ENCODE assay signal across 26 mouse cellular contexts in genomic region chr13:104549016-104549415, GRCm38 (mm10).
DNase-seq lines count a peak whose midpoint lies in the region; ATAC-seq and TF ChIP-seq lines count a peak whose summit lies in the region.
"Had no signal": no experiment of that assay in that cellular context is flagged by ENCODE, and none has a peak within 500 bp of the region (broad histone marks: within the 10 kb centered on the region; RNA-seq: fewer than 3 reads in every experiment).

No protein-coding gene starts in this region.

- 62% methylated on average over 9 of the region's 9 CpGs for WGBS in liver, adult 2 months
- 73% methylated on average over 9 of the region's 9 CpGs for WGBS in liver, embryonic 11.5 days
- WGBS in intestine, embryonic 15.5 days, result 63% methylated on average over 9 of the region's 9 CpGs

- peak; percentile 19 for DNase-seq in liver, adult 2 months (ENCODE audit: extremely low read depth, low read depth, low spot score)
- no peak for DNase-seq in liver, embryonic 11.5 days (ENCODE audit: low spot score)
- DNase-seq in ES-E14 (ENCODE audit: low read depth, low spot score), result peak; percentile 47
- no peak for DNase-seq in urinary bladder, postnatal 4 days (ENCODE audit: low spot score in 2 of 2)
- DNase-seq in layer of hippocampus, postnatal 10 days (ENCODE audit: low spot score in 2 of 2), result no peak
- DNase-seq: adrenal gland, adult 2 months; adrenal gland, postnatal 25 days; B cell, adult 2 months; cerebellum, adult 11-12 months; cerebellum, adult 8-10 months; cerebellum, postnatal 14 days; gastrocnemius, postnatal 10 days; gastrocnemius, postnatal 36 days; heart, postnatal 10 days; heart, postnatal 36 days had no signal

- no peak overlapping the region for H3K4me2 ChIP-seq in liver, embryonic 11.5 days
- no peak overlapping the region for H3K4me2 ChIP-seq in intestine, embryonic 15.5 days (replicated peaks)
- H3K4me2 ChIP-seq: forebrain, embryonic 13.5 days; heart, embryonic 12.5 days; heart, embryonic 15.5 days; hindbrain, embryonic 13.5 days had no signal

- H3K36me3 ChIP-seq in liver, adult 2 months (ENCODE audit: control insufficient read depth, insufficient read depth, low read length), result no peaks in the 10 kb centered on the region
- no peaks in the 10 kb centered on the region for H3K36me3 ChIP-seq in liver, embryonic 11.5 days (ENCODE audit: control insufficient read depth, insufficient read depth, low read length)
- no peaks in the 10 kb centered on the region for H3K36me3 ChIP-seq in ES-E14 (ENCODE audit: control insufficient read depth, insufficient read depth, low read length, poor library complexity, severe bottlenecking)
- no peaks in the 10 kb centered on the region for H3K36me3 ChIP-seq in intestine, embryonic 15.5 days
- H3K36me3 ChIP-seq: forebrain, embryonic 10.5 days; heart, embryonic 12.5 days; heart, embryonic 15.5 days; hindbrain, embryonic 10.5 days; hindbrain, embryonic 13.5 days had no signal

- no peak overlapping the region for H3K27ac ChIP-seq in liver, adult 2 months (replicated peaks; ENCODE audit: insufficient read depth, low read depth, low read length)
- no peak overlapping the region for H3K27ac ChIP-seq in liver, embryonic 11.5 days (ENCODE audit: low read depth, low read length)
- no peak overlapping the region for H3K27ac ChIP-seq in ES-E14 (ENCODE audit: insufficient read depth, low read depth, low read length, poor library complexity, severe bottlenecking)
- no peak overlapping the region for H3K27ac ChIP-seq in intestine, embryonic 15.5 days
- H3K27ac ChIP-seq: forebrain, embryonic 10.5 days; forebrain, embryonic 13.5 days; heart, embryonic 15.5 days; hindbrain, embryonic 10.5 days; hindbrain, embryonic 13.5 days had no signal

- H3K79me2 ChIP-seq in liver, adult 2 months (ENCODE audit: control insufficient read depth, insufficient read depth, low read length), result no peaks in the 10 kb centered on the region

- no peak overlapping the region for H3K4me3 ChIP-seq in liver, adult 2 months (ENCODE audit: insufficient read depth, low read depth, low read length)
- no peak overlapping the region for H3K4me3 ChIP-seq in liver, embryonic 11.5 days (ENCODE audit: low read depth, low read length)
- H3K4me3 ChIP-seq in ES-E14 (ENCODE audit: insufficient read depth in 1 of 2, low read depth in 1 of 2, low read length in 2 of 2, poor library complexity in 1 of 2, severe bottlenecking in 1 of 2), result no peak overlapping the region
- H3K4me3 ChIP-seq in intestine, embryonic 15.5 days (replicated peaks), result no peak overlapping the region
- H3K4me3 ChIP-seq: forebrain, embryonic 10.5 days; forebrain, embryonic 13.5 days; heart, embryonic 12.5 days; heart, embryonic 15.5 days; hindbrain, embryonic 10.5 days; hindbrain, embryonic 13.5 days had no signal

- in situ Hi-C loops in ES-E14 (cut with MboI; ENCODE audit: low sequenced_read_pairs in 2 of 2, unreplicated experiment in 2 of 2), result no loop called here

- no peak for ATAC-seq in liver, embryonic 11.5 days (replicated peaks; ENCODE audit: low FRiP score)
- peak; percentile 69; the same call in 1 of the 2 replicates for ATAC-seq in intestine, embryonic 15.5 days
- no peak for ATAC-seq in megakaryocyte progenitor cell, adult 5-6 weeks (replicated peaks; ENCODE audit: poor library complexity)
- ATAC-seq: forebrain, embryonic 13.5 days; forebrain, embryonic 16.5 days; hindbrain, embryonic 16.5 days had no signal

- TF ChIP-seq CTCF in liver, adult 2 months (IDR thresholded peaks at IDR 0.05; ENCODE audit: low read depth, low read length), result no peak

- no peaks in the 10 kb centered on the region for H3K9me3 ChIP-seq in liver, embryonic 11.5 days (ENCODE audit: control insufficient read depth, low read length)
- no peaks in the 10 kb centered on the region for H3K9me3 ChIP-seq in ES-E14 (ENCODE audit: control insufficient read depth, insufficient read depth, low read depth, low read length)
- H3K9me3 ChIP-seq in intestine, embryonic 15.5 days, result no peaks in the 10 kb centered on the region
- H3K9me3 ChIP-seq: forebrain, embryonic 10.5 days; forebrain, embryonic 13.5 days; heart, embryonic 12.5 days; heart, embryonic 15.5 days; hindbrain, embryonic 10.5 days; hindbrain, embryonic 13.5 days had no signal

- no peak for TF ChIP-seq POLR2A in liver, adult 2 months (IDR thresholded peaks at IDR 0.05; ENCODE audit: extremely low read depth, insufficient read depth, low read length)

- H3K27me3 ChIP-seq in liver, adult 2 months (ENCODE audit: control insufficient read depth, insufficient read depth, low read length), result no peaks in the 10 kb centered on the region
- H3K27me3 ChIP-seq in liver, embryonic 11.5 days (replicated peaks; ENCODE audit: control insufficient read depth, insufficient read depth, low read length), result no peaks in the 10 kb centered on the region
- no peaks in the 10 kb centered on the region for H3K27me3 ChIP-seq in intestine, embryonic 15.5 days (replicated peaks)
- H3K27me3 ChIP-seq: CH12.LX; forebrain, embryonic 13.5 days; heart, embryonic 12.5 days; heart, embryonic 15.5 days; hindbrain, embryonic 13.5 days had no signal

- no peaks in the 10 kb centered on the region for H3K4me1 ChIP-seq in liver, adult 2 months (ENCODE audit: control insufficient read depth, insufficient read depth, low read length)
- no peaks in the 10 kb centered on the region for H3K4me1 ChIP-seq in liver, embryonic 11.5 days (replicated peaks; ENCODE audit: control insufficient read depth, insufficient read depth, low read length)
- peaks cover 0 to 5% of the 10 kb centered on the region in 2 experiments; a peak in 1 of 4 replicates for H3K4me1 ChIP-seq in ES-E14 (ENCODE audit: control insufficient read depth in 2 of 2, insufficient read depth in 2 of 2, low read length in 2 of 2, poor library complexity in 1 of 2)
- H3K4me1 ChIP-seq in intestine, embryonic 15.5 days (replicated peaks), result 0 out of 2 replicates have a peak, but pooled peaks cover 3% of the 10 kb centered on the region
- H3K4me1 ChIP-seq: forebrain, embryonic 13.5 days; heart, embryonic 12.5 days; heart, embryonic 15.5 days; hindbrain, embryonic 10.5 days; hindbrain, embryonic 13.5 days had no signal

- H3K9ac ChIP-seq in liver, adult 2 months (ENCODE audit: low read depth, low read length), result no peak overlapping the region
- H3K9ac ChIP-seq in liver, embryonic 11.5 days (ENCODE audit: low read depth, low read length), result no peak overlapping the region
- no peak overlapping the region for H3K9ac ChIP-seq in ES-E14 (ENCODE audit: insufficient read depth, low read depth, low read length, poor library complexity, severe bottlenecking)
- no peak overlapping the region for H3K9ac ChIP-seq in intestine, embryonic 15.5 days
- H3K9ac ChIP-seq: forebrain, embryonic 13.5 days; heart, embryonic 12.5 days; heart, embryonic 15.5 days; hindbrain, embryonic 13.5 days had no signal

TF ChIP-seq in ES-E14, 5 proteins besides CTCF, POLR2A, EP300 and RAD21:
- no peak for TF ChIP-seq ZNF384 (IDR thresholded peaks at IDR 0.05; ENCODE audit: low read depth, low read length)
- no peak for TF ChIP-seq HCFC1 (IDR thresholded peaks at IDR 0.05; ENCODE audit: borderline replicate concordance, insufficient read depth, low read length)
- no peak for TF ChIP-seq CHD2 (IDR thresholded peaks at IDR 0.05; ENCODE audit: low read depth, low read length)
- no peak for TF ChIP-seq ZC3H11A (IDR thresholded peaks at IDR 0.05; ENCODE audit: borderline replicate concordance, low read depth, low read length)
- no peak for TF ChIP-seq MAFK (IDR thresholded peaks at IDR 0.05; ENCODE audit: insufficient read depth, low read depth, low read length)

Comparison
In these comparisons a context has a peak if more than half of its experiments do, and no peak if none do; other contexts are left out.
1. DNase-seq: peak in liver, adult 2 months (single experiment) and ES-E14 (single experiment); none in liver, embryonic 11.5 days (single experiment), urinary bladder, postnatal 4 days (0 of 2) and layer of hippocampus, postnatal 10 days (0 of 2).